ENCODE assay signal across 13 mouse cellular contexts in the genomic region with DNA sequence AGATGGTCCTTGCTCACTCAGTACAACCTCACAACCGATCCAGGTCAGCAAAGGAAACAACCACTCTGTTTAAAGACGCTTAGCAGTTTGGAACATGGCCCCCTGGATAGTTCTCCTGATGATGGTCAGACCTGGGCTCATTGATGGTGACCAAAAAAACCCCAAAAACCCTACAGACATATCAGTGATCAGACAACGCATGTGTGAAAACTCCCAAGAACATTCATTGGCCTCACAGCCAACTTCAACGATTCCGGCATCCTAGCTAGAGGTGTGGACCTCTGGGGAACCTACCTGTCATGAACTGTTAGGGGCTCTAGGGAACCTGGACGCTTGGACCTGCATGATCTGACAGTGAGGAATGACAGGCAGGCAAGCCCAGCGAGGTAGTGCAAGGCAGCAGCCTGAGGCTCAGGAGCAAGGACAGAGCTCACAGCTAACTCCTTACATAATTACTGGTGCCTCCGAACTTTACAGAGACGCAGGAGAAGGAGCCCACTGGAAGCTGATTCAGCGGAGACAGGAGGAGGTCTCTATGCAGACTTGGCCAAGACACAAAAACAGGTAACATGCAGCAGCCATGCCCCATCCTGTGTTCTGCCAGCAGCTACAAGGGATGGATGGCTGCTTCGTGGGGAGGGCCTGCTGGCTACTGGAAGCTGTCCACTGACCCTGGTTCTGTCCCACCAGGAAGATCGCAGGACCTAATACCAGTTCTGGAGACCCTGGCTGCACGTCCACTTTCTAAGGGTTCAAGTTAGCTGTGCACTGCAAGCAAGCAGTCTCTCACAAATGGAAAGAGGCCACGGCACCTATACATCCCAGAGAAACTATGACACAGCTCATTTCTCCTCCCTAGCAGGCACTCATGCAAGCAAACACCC. TPM values are rescaled to one million over a fixed set of nuclear protein-coding genes. Genes with fewer than 3 reads are reported as not detected.
DNase-seq lines count a peak whose midpoint lies in the region; ATAC-seq lines count a peak whose summit lies in the region.
"Had no signal": no experiment of that assay in that cellular context is flagged by ENCODE, and none has a peak within 500 bp of the region (broad histone marks: within the 10 kb centered on the region; RNA-seq: fewer than 3 reads in every experiment).

No protein-coding gene starts in this region.

- ATAC-seq in forebrain, embryonic 12.5 days (ENCODE audit: low FRiP score) = no peak
- no peak for ATAC-seq in limb, embryonic 15.5 days (ENCODE audit: insufficient number of reproducible peaks, low FRiP score, low TSS enrichment, low read depth)
- ATAC-seq in granulocyte monocyte progenitor cell, adult 5-6 weeks (replicated peaks; ENCODE audit: poor library complexity, severe bottlenecking) = no peak

- DNase-seq in right cerebral cortex, adult 18-20 months = peak; percentile 49
- DNase-seq in right cerebral cortex, postnatal 36 days (ENCODE audit: low spot score in 2 of 2) = no peak
- DNase-seq in adrenal gland, adult 2 months = no peak
- DNase-seq in lung, postnatal 14 days = no peak
- DNase-seq: kidney, postnatal 10 days; spleen, adult 18-20 months; thymus, postnatal 25 days had no signal

- no peaks in the 10 kb centered on the region for H3K36me3 ChIP-seq in forebrain, embryonic 12.5 days (replicated peaks)
- no peaks in the 10 kb centered on the region for H3K36me3 ChIP-seq in limb, embryonic 15.5 days

- no peaks in the 10 kb centered on the region for H3K9me3 ChIP-seq in forebrain, embryonic 12.5 days
- no peaks in the 10 kb centered on the region for H3K9me3 ChIP-seq in limb, embryonic 15.5 days

- peaks cover 17% of the 10 kb centered on the region for H3K27me3 ChIP-seq in forebrain, embryonic 12.5 days
- H3K27me3 ChIP-seq in limb, embryonic 15.5 days = peaks cover 28% of the 10 kb centered on the region

- peaks cover 24% of the 10 kb centered on the region for H3K4me1 ChIP-seq in forebrain, embryonic 12.5 days
- peaks cover 18% of the 10 kb centered on the region for H3K4me1 ChIP-seq in limb, embryonic 15.5 days

- WGBS in forebrain, embryonic 12.5 days = 83% methylated on average over 14 of the region's 14 CpGs
- 75% methylated on average over 14 of the region's 14 CpGs for WGBS in limb, embryonic 15.5 days

- H3K4me2 ChIP-seq in forebrain, embryonic 12.5 days = peak overlapping the region; percentile 87
- H3K4me2 ChIP-seq in limb, embryonic 15.5 days = peak overlapping the region; percentile 10; the same call in 1 of the 2 replicates

- H3K4me3 ChIP-seq in forebrain, embryonic 12.5 days (replicated peaks) = peak overlapping the region; percentile 55
- no peak overlapping the region for H3K4me3 ChIP-seq in limb, embryonic 15.5 days

- H3K9ac ChIP-seq in forebrain, embryonic 12.5 days = peak overlapping the region; percentile 76
- no peak overlapping the region for H3K9ac ChIP-seq in limb, embryonic 15.5 days
- H3K9ac ChIP-seq: liver, embryonic 14.5 days had no signal

- H3K27ac ChIP-seq in forebrain, embryonic 12.5 days = no peak overlapping the region; the same call in 1 of the 2 replicates
- H3K27ac ChIP-seq in limb, embryonic 15.5 days = no peak overlapping the region
- H3K27ac ChIP-seq: liver, embryonic 14.5 days had no signal

RNA-seq across cellular contexts. Expression of a gene that starts 17.5 kb away (rescaled TPM):
- polyA plus RNA-seq in forebrain, embryonic 12.5 days (2016; fragmentation: Nextera tagmentation; extraction: Ambion mirVana) = 26.5 and 26.7 TPM in 2 replicates
- 10.5 and 10.6 TPM in 2 replicates for polyA plus RNA-seq in limb, embryonic 15.5 days (2015; fragmentation: Nextera tagmentation; extraction: Ambion mirVana)
- total RNA-seq in granulocyte monocyte progenitor cell, adult 5-6 weeks (2014; fragmentation: Nextera tagmentation) = not detected in 2 replicates
- not detected in 2 replicates for total RNA-seq in granulocyte monocyte progenitor cell, adult 5-6 weeks (2017)
- total RNA-seq in adrenal gland, adult 2 months (2021) = 1 to 10 TPM; 4.7 to 6.0 TPM
- polyA plus RNA-seq in adrenal gland, adult 2 months (2012; rRNA removed) = 2.5 and 4.0 TPM in 2 replicates

RNA-seq across cellular contexts. Expression of a gene that starts 54.3 kb away (rescaled TPM):
- polyA plus RNA-seq in forebrain, embryonic 12.5 days (2016; fragmentation: Nextera tagmentation; extraction: Ambion mirVana) = not detected in 2 replicates
- polyA plus RNA-seq in limb, embryonic 15.5 days (2015; fragmentation: Nextera tagmentation; extraction: Ambion mirVana) = 0.19 and 0.36 TPM in 2 replicates
- total RNA-seq in granulocyte monocyte progenitor cell, adult 5-6 weeks (2014; fragmentation: Nextera tagmentation) = not detected in 2 replicates
- not detected in 2 replicates for total RNA-seq in granulocyte monocyte progenitor cell, adult 5-6 weeks (2017)
- not detected for total RNA-seq in adrenal gland, adult 2 months (2021)
- polyA plus RNA-seq in adrenal gland, adult 2 months (2012; rRNA removed) = 0.86 and 1.4 TPM in 2 replicates
- total RNA-seq: ES-E14 had no signal
- polyA plus RNA-seq: heart, postnatal 0 days; liver, embryonic 14.5 days had no signal
